ENCODE assay signal across 8 mouse cellular contexts in the genomic region with DNA sequence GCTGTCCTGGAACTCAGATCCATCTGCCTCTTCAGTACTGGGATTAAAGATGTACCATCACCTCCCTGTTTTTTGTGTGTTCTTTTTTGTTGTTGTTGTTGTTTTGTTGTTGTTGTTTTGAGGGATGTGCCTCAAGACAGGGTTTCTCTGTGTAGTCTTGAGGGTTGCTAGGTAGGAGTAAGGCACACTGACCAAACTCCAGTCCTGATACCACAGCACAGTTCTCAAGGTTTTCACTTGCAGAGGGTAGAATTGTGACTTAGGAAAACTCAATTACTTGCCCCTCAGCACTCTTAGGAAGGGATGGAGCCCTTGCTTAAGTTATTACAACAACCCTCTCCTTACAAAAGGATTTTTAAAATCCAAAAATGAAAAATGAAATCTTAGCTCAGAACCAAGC. TPM values are rescaled to one million over a fixed set of nuclear protein-coding genes. Genes with fewer than 3 reads are reported as not detected.
DNase-seq lines count a peak whose midpoint lies in the region; ATAC-seq lines count a peak whose summit lies in the region.

No protein-coding gene starts in this region.

- no peak for ATAC-seq in erythroblast, adult 5-6 weeks (replicated peaks; ENCODE audit: low FRiP score, poor library complexity, severe bottlenecking)
- 0 out of 2 replicates have a peak, but pooled peaks have one; percentile 41 for ATAC-seq in neural tube, embryonic 12.5 days (ENCODE audit: low FRiP score, low read depth)
- no peak for ATAC-seq in liver, embryonic 13.5 days (ENCODE audit: low read depth)

- H3K4me2 ChIP-seq in neural tube, embryonic 12.5 days (replicated peaks): peak overlapping the region; percentile 64
- peak overlapping the region; percentile 77 for H3K4me2 ChIP-seq in liver, embryonic 13.5 days

- H3K4me1 ChIP-seq in erythroblast, embryonic 14.5 days (ENCODE audit: control insufficient read depth): peaks cover 17% of the 10 kb centered on the region
- peaks cover 6% of the 10 kb centered on the region for H3K4me1 ChIP-seq in neural tube, embryonic 12.5 days
- H3K4me1 ChIP-seq in liver, embryonic 13.5 days (replicated peaks): peaks cover 12% of the 10 kb centered on the region

- H3K4me3 ChIP-seq in erythroblast, embryonic 14.5 days (replicated peaks): peak overlapping the region; percentile 69
- no peak overlapping the region for H3K4me3 ChIP-seq in neural tube, embryonic 12.5 days
- H3K4me3 ChIP-seq in liver, embryonic 13.5 days (replicated peaks): peak overlapping the region; percentile 67; the same call in 1 of the 2 replicates

- H3K27ac ChIP-seq in neural tube, embryonic 12.5 days: no peak overlapping the region
- no peak overlapping the region; the same call in 1 of the 2 replicates for H3K27ac ChIP-seq in liver, embryonic 13.5 days

- no peaks in the 10 kb centered on the region for H3K27me3 ChIP-seq in erythroblast, embryonic 14.5 days (ENCODE audit: control insufficient read depth)
- H3K27me3 ChIP-seq in neural tube, embryonic 12.5 days (replicated peaks): no peaks in the 10 kb centered on the region
- no peaks in the 10 kb centered on the region for H3K27me3 ChIP-seq in liver, embryonic 13.5 days

- no peak for DNase-seq in neural tube, embryonic 10.5 days (ENCODE audit: extremely low spot score, low spot score)
- DNase-seq in liver, embryonic 13.5 days: no peak
- no peak for DNase-seq in MN1 (ENCODE audit: low spot score)
- DNase-seq in right cerebral cortex, postnatal 10 days (ENCODE audit: low spot score in 2 of 2): no peak
- DNase-seq in ovary, postnatal 36 days (ENCODE audit: low spot score): no peak

- no peaks in the 10 kb centered on the region for H3K9me3 ChIP-seq in erythroblast, embryonic 14.5 days (ENCODE audit: control insufficient read depth, low read length)
- H3K9me3 ChIP-seq in neural tube, embryonic 12.5 days: no peaks in the 10 kb centered on the region
- H3K9me3 ChIP-seq in liver, embryonic 13.5 days (replicated peaks): no peaks in the 10 kb centered on the region

- no peak overlapping the region for H3K9ac ChIP-seq in neural tube, embryonic 12.5 days
- H3K9ac ChIP-seq in liver, embryonic 13.5 days: no peak overlapping the region

- peaks cover 36% of the 10 kb centered on the region for H3K36me3 ChIP-seq in erythroblast, embryonic 14.5 days (ENCODE audit: control insufficient read depth)
- peaks cover 13% of the 10 kb centered on the region for H3K36me3 ChIP-seq in neural tube, embryonic 12.5 days
- peaks cover 20% of the 10 kb centered on the region for H3K36me3 ChIP-seq in liver, embryonic 13.5 days

RNA-seq across cellular contexts. Expression of gene Cntrl, which starts 22.2 kb away (rescaled TPM):
- 0.63 and 0.89 TPM in 2 replicates for polyA plus RNA-seq in erythroblast, embryonic 14.5 days (2012)
- 34.4 and 44.5 TPM in 2 replicates for total RNA-seq in erythroblast, adult 5-6 weeks (2015; ENCODE audit: low replicate concordance)
- 42.4 and 60.4 TPM in 2 replicates for total RNA-seq in erythroblast, adult 5-6 weeks (2017; ENCODE audit: low replicate concordance)
- 20.0 and 21.7 TPM in 2 replicates for polyA plus RNA-seq in neural tube, embryonic 12.5 days (2016; fragmentation: Nextera tagmentation; extraction: Ambion mirVana)
- polyA plus RNA-seq in liver, embryonic 13.5 days (2015; fragmentation: Nextera tagmentation; extraction: Ambion mirVana): 9.8 and 10.0 TPM in 2 replicates

RNA-seq across cellular contexts. Expression of gene AI182371, which starts 30.1 kb away (rescaled TPM):
- not detected in 2 replicates for polyA plus RNA-seq in erythroblast, embryonic 14.5 days (2012)
- total RNA-seq in erythroblast, adult 5-6 weeks (2015; ENCODE audit: low replicate concordance): not detected in 2 replicates
- total RNA-seq in erythroblast, adult 5-6 weeks (2017; ENCODE audit: low replicate concordance): 1.4 and 1.7 TPM in 2 replicates
- 0.19 and 0.24 TPM in 2 replicates for polyA plus RNA-seq in neural tube, embryonic 12.5 days (2016; fragmentation: Nextera tagmentation; extraction: Ambion mirVana)
- polyA plus RNA-seq in liver, embryonic 13.5 days (2015; fragmentation: Nextera tagmentation; extraction: Ambion mirVana): 9.9 and 13.4 TPM in 2 replicates
